Mouse (Mus musculus): ENCODE data around the gene Pdpk1. TPM values are rescaled to one million over a fixed set of nuclear protein-coding genes. Genes with fewer than 3 reads are reported as not detected.

Gene Pdpk1
- total and polyA plus RNA-seq, 3 experiments = 18.3 to 26.9 (median 19.0) TPM

- Histone ChIP-seq H3K36me3 (ENCODE audit: control insufficient read depth in 1 of 2, insufficient read depth in 2 of 2, low read length in 2 of 2) (peaks cover 4 to 28% of the 10 kb centered on the region in 2 experiments), H3K4me3 (ENCODE audit: control insufficient read depth in 1 of 2, insufficient read depth in 1 of 2, low read depth in 2 of 2, low read length in 2 of 2) (peak overlapping the region; percentile 81 to 88), H3K79me2 (ENCODE audit: control insufficient read depth, insufficient read depth, low read length, poor library complexity) (peaks cover 35% of the 10 kb centered on the region), H3K9me3 (replicated peaks; ENCODE audit: insufficient read depth, low read length) (no peaks in the 10 kb centered on the region), H3K9ac (ENCODE audit: control insufficient read depth, low read depth, low read length, poor library complexity, severe bottlenecking) (peak overlapping the region; percentile 96), H3K27me3 (ENCODE audit: control insufficient read depth in 1 of 2, insufficient read depth in 2 of 2, low read length in 2 of 2) (no peaks in the 10 kb centered on the region), H3K4me1 (ENCODE audit: control insufficient read depth in 1 of 2, insufficient read depth in 2 of 2, low read length in 2 of 2) (peaks cover 11 to 33% of the 10 kb centered on the region in 2 experiments), H3K27ac (ENCODE audit: control insufficient read depth, low read depth, low read length) (peak overlapping the region; percentile 52)
- no peak for DNase-seq (ENCODE audit: low read depth, low spot score)
- TF ChIP-seq EP300 (IDR thresholded peaks at IDR 0.05; ENCODE audit: low read depth in 1 of 2, low read length in 2 of 2) (no peak), SMC3 (IDR thresholded peaks at IDR 0.05; ENCODE audit: low read depth, low read length) (no peak), ZC3H11A (IDR thresholded peaks at IDR 0.05; ENCODE audit: low read depth, low read length) (no peak), RCOR1 (IDR thresholded peaks at IDR 0.05; ENCODE audit: low read depth, low read length) (no peak), CHD1 (IDR thresholded peaks at IDR 0.05; ENCODE audit: low read depth, low read length) (no peak), ZMIZ1 (IDR thresholded peaks at IDR 0.05; ENCODE audit: low read depth, low read length) (no peak), POLR2AphosphoS2 (IDR thresholded peaks at IDR 0.05; ENCODE audit: low read length) (no peak)
Observed at GRCm38 (mm10) chr17:24167891-24168505, 17.3 kb upstream of the Pdpk1 start.

DNA sequence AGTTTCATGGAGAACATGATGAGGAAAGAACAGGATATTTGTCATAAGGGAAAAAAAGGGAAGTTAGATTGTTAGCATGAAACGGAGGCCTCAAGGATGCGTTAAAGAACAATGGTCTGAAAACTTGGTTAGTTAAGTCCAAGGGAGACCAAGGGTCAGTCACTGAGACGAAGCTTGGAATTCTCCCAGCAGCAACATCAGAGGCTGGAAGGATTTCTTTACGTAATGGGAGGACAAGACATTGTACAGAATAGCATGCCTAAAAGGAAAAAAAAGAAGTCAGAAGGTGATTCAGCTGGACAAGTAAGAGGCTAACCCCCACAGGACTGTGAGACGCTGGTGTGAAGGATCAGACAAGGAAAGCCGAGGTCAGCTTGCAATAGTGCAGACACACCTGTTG, 16.4 kb upstream of the Pdpk1 start:
- Histone ChIP-seq H3K79me2 (ENCODE audit: control insufficient read depth, insufficient read depth, low read length, poor library complexity) (peaks cover 38% of the 10 kb centered on the region), H3K9me3 (replicated peaks; ENCODE audit: insufficient read depth, low read length) (no peaks in the 10 kb centered on the region), H3K4me1 (ENCODE audit: control insufficient read depth in 1 of 2, insufficient read depth in 2 of 2, low read length in 2 of 2) (peaks cover 11 to 35% of the 10 kb centered on the region in 2 experiments), H3K9ac (ENCODE audit: control insufficient read depth, low read depth, low read length, poor library complexity, severe bottlenecking) (no peak overlapping the region; the same call in 1 of the 2 replicates), H3K4me3 (ENCODE audit: control insufficient read depth in 1 of 2, insufficient read depth in 1 of 2, low read depth in 2 of 2, low read length in 2 of 2) (no peak overlapping the region), H3K36me3 (ENCODE audit: control insufficient read depth in 1 of 2, insufficient read depth in 2 of 2, low read length in 2 of 2) (peaks cover 4 to 28% of the 10 kb centered on the region in 2 experiments), H3K27ac (ENCODE audit: control insufficient read depth, low read depth, low read length) (0 out of 2 replicates have a peak overlapping the region, but pooled peaks have one; percentile 24), H3K27me3 (ENCODE audit: control insufficient read depth in 1 of 2, insufficient read depth in 2 of 2, low read length in 2 of 2) (no peaks in the 10 kb centered on the region)
- peak; percentile 45 for DNase-seq (ENCODE audit: low read depth, low spot score)
- no peak for TF ChIP-seq MAX (IDR thresholded peaks at IDR 0.05; ENCODE audit: low read length)
- TF ChIP-seq RAD21 (IDR thresholded peaks at IDR 0.05; ENCODE audit: low read depth, low read length) = no peak
- no peak for TF ChIP-seq MYC (IDR thresholded peaks at IDR 0.05; ENCODE audit: low read depth, low read length)
- no peak for TF ChIP-seq TBP (IDR thresholded peaks at IDR 0.05; ENCODE audit: low read depth, low read length)
- TF ChIP-seq RCOR1 (IDR thresholded peaks at IDR 0.05; ENCODE audit: low read depth, low read length) = no peak
- no peak for TF ChIP-seq ZNF384 (IDR thresholded peaks at IDR 0.05; ENCODE audit: low read depth, low read length)
- TF ChIP-seq TAL1 (IDR thresholded peaks at IDR 0.05; ENCODE audit: low read length) = no peak
- no peak for TF ChIP-seq MXI1 (IDR thresholded peaks at IDR 0.05; ENCODE audit: low read depth, low read length)
